Mouse (Mus musculus) embryonic facial prominence, embryonic 11.5 days (tissue): Measurements from ENCODE around the gene Hoxa13. TPM values are rescaled to one million over a fixed set of nuclear protein-coding genes. Genes with fewer than 3 reads are reported as not detected.
A peak's percentile ranks its signal among the peaks of the same experiment; 100 is the strongest.

ENCODE experiments used
- ATAC-seq: fragments of 200-750 bp; cut with Nextera tagmentation; replicated peaks from 2 replicates; pipeline ENCODE4 v1.8.0; 2017; ENCODE audit warnings: low read depth; ENCODE audit not compliant: insufficient number of reproducible peaks, low FRiP score, low TSS enrichment
- DNase-seq: peaks from one replicate; pipeline ENCODE4 v3.0.0-alpha.2; 2015; ENCODE audit warnings: low spot score
- H3K27ac ChIP-seq: fragments of 300-500 bp; sonication (generic); replicated peaks from 2 replicates; pipeline ENCODE4 v1.5.1; 2014; ENCODE audit warnings: mild to moderate bottlenecking, low read depth, low read length, control low read depth
- H3K27me3 ChIP-seq: fragments of 300-500 bp; sonication (generic); 2 replicates; pipeline ENCODE4 v1.6.1; 2014; ENCODE audit warnings: mild to moderate bottlenecking, low read length, moderate library complexity, mixed read lengths; ENCODE audit not compliant: control insufficient read depth, insufficient read depth
- H3K36me3 ChIP-seq: fragments of 300-500 bp; sonication (generic); replicated peaks from 2 replicates; pipeline ENCODE4 v1.6.1; 2014; ENCODE audit warnings: low read depth, mild to moderate bottlenecking, low read length, moderate library complexity, mixed read lengths; ENCODE audit not compliant: control insufficient read depth, insufficient read depth
- H3K4me1 ChIP-seq: fragments of 300-500 bp; sonication (generic); 2 replicates; pipeline ENCODE4 v1.6.1; 2014; ENCODE audit warnings: low read length, mixed read lengths; ENCODE audit not compliant: control insufficient read depth, insufficient read depth
- H3K4me2 ChIP-seq: fragments of 300-500 bp; sonication (generic); 2 replicates; pipeline ENCODE4 v1.6.1; 2014; ENCODE audit warnings: low read depth, mild to moderate bottlenecking, control low read depth, low read length, moderate library complexity
- H3K4me3 ChIP-seq: fragments of 300-500 bp; sonication (generic); 2 replicates; pipeline ENCODE4 v1.5.1; 2014; ENCODE audit warnings: low read depth, low read length, control low read depth
- H3K9ac ChIP-seq: fragments of 300-500 bp; sonication (generic); replicated peaks from 2 replicates; pipeline ENCODE4 v1.6.1; 2014; ENCODE audit warnings: mild to moderate bottlenecking, control low read depth, low read length
- H3K9me3 ChIP-seq: fragments of 300-500 bp; sonication (generic); replicated peaks from 2 replicates; pipeline ENCODE4 v1.6.1; 2016; ENCODE audit warnings: mild to moderate bottlenecking, low read length, inconsistent platforms, mixed read lengths; ENCODE audit not compliant: control insufficient read depth
- WGBS: fragments of 180-500 bp; shearing (Covaris S2); extraction: QIAGEN DNeasy Blood & Tissue Kit; methylation state at CpG from one replicate; pipeline ENCODE4 v1.1.7; 2014; 5-methylcytosine and 5-hydroxymethylcytosine counted together
- polyA plus RNA-seq: library from polyadenylated mRNA; unstranded; fragments of >200 nt; fragmentation: Nextera tagmentation; extraction: Ambion mirVana; gene quantifications from 2 replicates; pipeline ENCODE4 v1.2.1, GENCODE M21; 2014

Hoxa13 gene
- polyA plus RNA-seq, 1 experiment from 2014 or later: not detected

- DNase-seq: no peak
- H3K9ac ChIP-seq: no peak overlapping the region
These were observed 31.6 kb upstream of the Hoxa13 start for GRCm38 (mm10) chr6:52292328-52292727.

DNA sequence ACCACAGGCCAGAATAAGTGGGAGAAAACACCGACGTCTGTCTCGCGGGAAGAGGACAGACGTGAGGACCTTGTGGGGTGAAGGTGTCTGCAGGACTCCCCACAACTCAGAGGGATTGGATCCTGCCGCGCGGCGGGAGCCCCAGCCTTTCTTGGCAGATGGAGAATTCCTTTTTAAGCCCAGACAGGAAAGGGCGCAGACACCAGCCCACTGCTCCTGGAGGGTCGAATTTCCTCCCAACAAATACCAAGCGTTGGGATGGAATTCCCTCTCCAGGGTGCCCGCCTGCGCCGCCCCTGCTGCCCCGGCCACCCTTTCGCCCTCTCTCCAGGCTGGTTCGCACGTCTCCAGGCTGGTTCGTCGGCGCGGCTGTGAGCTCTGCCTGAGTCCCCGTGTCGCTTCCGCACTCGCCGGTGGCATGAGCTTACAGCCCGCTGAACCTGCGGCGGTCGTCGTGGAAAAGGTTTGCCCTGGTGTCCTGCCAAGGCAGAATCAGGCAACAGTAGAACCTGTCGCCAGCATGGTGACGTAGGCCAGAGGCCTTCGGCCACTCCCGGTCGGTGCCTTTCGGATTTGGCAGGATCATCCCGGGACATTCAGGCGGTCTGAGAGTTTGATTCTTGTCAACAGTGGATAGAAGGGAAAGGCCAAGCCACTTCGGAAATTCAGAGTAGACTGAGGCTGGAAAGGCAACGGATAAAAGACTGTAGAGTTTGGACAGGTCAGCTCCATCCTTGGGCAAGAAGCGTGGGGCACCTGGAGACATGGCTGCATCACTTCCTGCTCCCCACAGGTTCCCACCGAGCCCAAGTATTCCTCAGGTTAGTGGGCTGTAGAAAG is 30.6 kb upstream of the Hoxa13 start:
- Histone ChIP-seq H3K4me3 (peak overlapping the region; percentile 21; the same call in 1 of the 2 replicates), H3K27ac (no peak overlapping the region), H3K27me3 (peaks cover 36% of the 10 kb centered on the region), H3K36me3 (no peaks in the 10 kb centered on the region), H3K9me3 (no peaks in the 10 kb centered on the region), H3K4me2 (peak overlapping the region; percentile 32), H3K9ac (no peak overlapping the region), H3K4me1 (peaks cover 3% of the 10 kb centered on the region; the same call in 1 of the 2 replicates)
- DNase-seq (peak; percentile 56), ATAC-seq (no peak)
- 1% methylated on average over 45 of the region's 45 CpGs for WGBS

More at GRCm38 (mm10) chr6:52292328-52292727, 31.6 kb upstream of the Hoxa13 start:
- peaks cover 3% of the 10 kb centered on the region; the same call in 1 of the 2 replicates for H3K4me1 ChIP-seq
- no peak for ATAC-seq
- H3K4me3 ChIP-seq: no peak overlapping the region
- H3K36me3 ChIP-seq: no peaks in the 10 kb centered on the region
- H3K9me3 ChIP-seq: no peaks in the 10 kb centered on the region
- 55% methylated on average over 7 of the region's 7 CpGs for WGBS
- H3K4me2 ChIP-seq: no peak overlapping the region
- H3K27ac ChIP-seq: no peak overlapping the region
- peaks cover 36% of the 10 kb centered on the region for H3K27me3 ChIP-seq

- Histone ChIP-seq H3K4me3 (no peak overlapping the region), H3K27ac (no peak overlapping the region), H3K4me2 (no peak overlapping the region), H3K36me3 (no peaks in the 10 kb centered on the region), H3K9me3 (no peaks in the 10 kb centered on the region), H3K9ac (no peak overlapping the region), H3K27me3 (peaks cover 34% of the 10 kb centered on the region), H3K4me1 (peaks cover 3% of the 10 kb centered on the region; the same call in 1 of the 2 replicates)
- no peak for DNase-seq
- WGBS: 20% methylated on average over 12 of the region's 12 CpGs
- no peak for ATAC-seq
These were observed 29.5 kb upstream of the Hoxa13 start for GRCm38 (mm10) chr6:52290186-52290585.

DNA sequence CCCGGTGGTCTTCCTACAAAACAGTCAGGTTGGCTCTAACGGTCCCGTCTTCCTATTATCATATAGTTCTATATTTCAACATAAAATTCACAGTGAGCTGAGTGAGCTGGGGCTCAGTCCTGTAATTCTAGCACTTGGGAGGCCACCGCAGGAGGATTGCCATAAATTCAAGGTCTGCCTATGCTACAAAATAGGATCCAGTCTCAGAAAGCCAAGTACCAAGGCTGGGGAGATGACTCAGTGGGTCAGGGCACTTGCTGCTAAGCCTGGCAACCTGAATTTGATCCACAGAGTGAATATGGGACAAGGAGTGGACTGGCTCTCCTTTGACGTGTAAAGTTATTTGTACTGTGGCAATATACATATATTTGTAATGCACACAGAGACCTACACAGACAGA is 23.2 kb upstream of the Hoxa13 start:
- Histone ChIP-seq H3K9ac (no peak overlapping the region), H3K36me3 (no peaks in the 10 kb centered on the region), H3K9me3 (no peaks in the 10 kb centered on the region), H3K27ac (no peak overlapping the region), H3K27me3 (peaks cover 2% of the 10 kb centered on the region; the same call in 1 of the 2 replicates), H3K4me2 (no peak overlapping the region), H3K4me1 (no peaks in the 10 kb centered on the region), H3K4me3 (no peak overlapping the region)
- no peak for DNase-seq
- 76% methylated on average over 5 of the region's 5 CpGs for WGBS
- ATAC-seq: no peak

GRCm38 (mm10) chr6:52281084-52281483 is 20.4 kb upstream of the Hoxa13 start:
- H3K4me2 ChIP-seq: no peak overlapping the region
- H3K27ac ChIP-seq: no peak overlapping the region
- 67% methylated on average over 12 of the region's 12 CpGs for WGBS
- no peak overlapping the region for H3K9ac ChIP-seq
- no peaks in the 10 kb centered on the region for H3K36me3 ChIP-seq
- H3K9me3 ChIP-seq: no peaks in the 10 kb centered on the region
- H3K27me3 ChIP-seq: peaks cover 21% of the 10 kb centered on the region
- no peaks in the 10 kb centered on the region for H3K4me1 ChIP-seq
- H3K4me3 ChIP-seq: no peak overlapping the region
- no peak for DNase-seq
- ATAC-seq: no peak

GRCm38 (mm10) chr6:52276920-52277319 is 16.2 kb upstream of the Hoxa13 start:
- no peak overlapping the region for H3K4me2 ChIP-seq
- peaks cover 58% of the 10 kb centered on the region for H3K27me3 ChIP-seq
- no peak overlapping the region for H3K9ac ChIP-seq
- WGBS: 4% methylated on average over 5 of the region's 5 CpGs
- H3K36me3 ChIP-seq: no peaks in the 10 kb centered on the region
- no peak overlapping the region for H3K27ac ChIP-seq
- no peak overlapping the region for H3K4me3 ChIP-seq
- H3K4me1 ChIP-seq: no peaks in the 10 kb centered on the region
- no peak for ATAC-seq
- no peak for DNase-seq
- H3K9me3 ChIP-seq: no peaks in the 10 kb centered on the region

DNA sequence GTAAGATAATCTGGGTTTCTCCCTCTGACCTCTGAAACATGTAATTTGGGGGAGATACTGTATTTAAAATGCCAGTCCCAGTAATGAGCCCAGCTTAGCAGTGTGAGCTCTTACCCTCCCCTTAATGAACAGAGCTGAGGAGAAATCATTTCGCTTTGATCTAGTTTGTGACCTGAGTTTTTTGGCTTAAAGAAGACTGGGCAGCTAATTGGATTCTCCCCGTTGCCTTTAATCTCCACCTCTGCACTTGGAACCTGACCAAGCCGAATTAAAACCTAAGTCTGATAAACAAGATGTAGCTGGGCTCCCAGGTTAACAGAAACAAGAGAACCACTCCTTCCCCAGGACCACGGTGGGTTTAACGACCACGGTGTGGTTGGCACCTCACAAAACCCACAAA is 15.7 kb upstream of the Hoxa13 start:
- H3K9ac ChIP-seq: no peak overlapping the region
- no peaks in the 10 kb centered on the region for H3K9me3 ChIP-seq
- no peaks in the 10 kb centered on the region for H3K36me3 ChIP-seq
- H3K4me1 ChIP-seq: no peaks in the 10 kb centered on the region
- no peak for ATAC-seq
- H3K4me3 ChIP-seq: no peak overlapping the region
- peaks cover 63% of the 10 kb centered on the region for H3K27me3 ChIP-seq
- no peak overlapping the region for H3K27ac ChIP-seq
- no peak overlapping the region for H3K4me2 ChIP-seq
- DNase-seq: no peak
- 2% methylated on average over 6 of the region's 6 CpGs for WGBS

DNA sequence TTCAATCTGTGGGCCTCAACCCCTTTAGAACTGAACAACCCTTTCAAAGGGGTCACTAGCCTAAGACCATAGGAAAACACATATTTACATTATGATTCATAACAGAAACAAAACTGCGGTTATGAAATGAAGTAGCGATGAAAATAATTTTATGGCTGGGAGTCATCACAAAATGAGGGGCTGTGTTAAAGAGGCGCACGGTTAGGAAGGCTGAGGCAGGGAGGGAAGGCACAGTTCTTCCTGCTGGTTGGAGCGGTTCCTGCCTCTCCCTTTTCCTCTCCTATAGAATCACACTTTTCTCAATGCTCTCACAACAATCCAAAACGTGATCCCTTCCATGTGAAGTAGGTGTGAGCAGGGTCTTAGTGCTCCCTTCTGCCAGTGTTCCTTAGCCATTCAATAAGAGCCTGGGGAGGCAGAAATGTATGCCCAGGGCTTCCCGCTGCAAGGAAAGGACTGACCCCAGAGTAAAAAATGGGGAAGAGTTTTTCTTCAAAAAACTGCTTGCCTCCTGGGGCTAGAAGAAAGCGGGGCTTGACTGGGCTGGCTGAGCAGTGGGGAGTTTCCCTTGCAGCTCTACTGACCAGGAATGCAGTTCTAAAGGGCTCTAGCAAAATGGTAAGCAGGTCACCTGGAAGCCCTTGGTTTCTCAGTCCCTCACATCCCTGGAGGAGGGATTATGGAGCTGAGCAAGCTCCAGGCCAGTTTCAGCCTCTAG is 15.0 kb upstream of the Hoxa13 start:
- H3K27me3 ChIP-seq: peaks cover 70% of the 10 kb centered on the region
- no peaks in the 10 kb centered on the region for H3K36me3 ChIP-seq
- H3K4me3 ChIP-seq: no peak overlapping the region
- H3K4me1 ChIP-seq: no peaks in the 10 kb centered on the region
- no peak for ATAC-seq
- WGBS: 5% methylated on average over 8 of the region's 8 CpGs
- no peaks in the 10 kb centered on the region for H3K9me3 ChIP-seq
- H3K4me2 ChIP-seq: no peak overlapping the region
- H3K27ac ChIP-seq: no peak overlapping the region
- no peak for DNase-seq
- no peak overlapping the region for H3K9ac ChIP-seq
